Mouse (Mus musculus) midbrain, embryonic 11.5 days (tissue): ENCODE measurements at regions not wholly inside any gene's neighbourhood (a gene's known extent, or its start where the extent isn't known, plus 50 kb on each side); places are given as distances from the start of the nearest gene placed in this dataset.

ENCODE experiments used
- ATAC-seq: fragments of 200-750 bp; cut with Nextera tagmentation; 2 replicates; pipeline ENCODE4 v1.8.0; 2017; ENCODE audit warnings: moderate TSS enrichment, moderate library complexity; ENCODE audit not compliant: low FRiP score
- DNase-seq: peaks from one replicate; pipeline ENCODE4 v3.0.0; 2015; ENCODE audit warnings: low spot score; ENCODE audit errors: missing footprints
- H3K27ac ChIP-seq: fragments of 300-500 bp; sonication (generic); 2 replicates; pipeline ENCODE4 v1.5.1; 2014; ENCODE audit warnings: low read depth, low read length
- H3K27me3 ChIP-seq: fragments of 300-500 bp; sonication (generic); 2 replicates; pipeline ENCODE4 v1.6.1; 2014; ENCODE audit warnings: mild to moderate bottlenecking, low read length, moderate library complexity, mixed read lengths; ENCODE audit not compliant: control insufficient read depth, insufficient read depth
- H3K36me3 ChIP-seq: fragments of 300-500 bp; sonication (generic); 2 replicates; pipeline ENCODE4 v1.6.1; 2014; ENCODE audit warnings: mild to moderate bottlenecking, low read length, moderate library complexity, mixed read lengths; ENCODE audit not compliant: control insufficient read depth, insufficient read depth
- H3K4me1 ChIP-seq: fragments of 300-500 bp; sonication (generic); 2 replicates; pipeline ENCODE4 v1.6.1; 2014; ENCODE audit warnings: low read length; ENCODE audit not compliant: control insufficient read depth, insufficient read depth
- H3K4me2 ChIP-seq: fragments of 300-500 bp; sonication (generic); 2 replicates; pipeline ENCODE4 v1.6.1; 2014; ENCODE audit warnings: mild to moderate bottlenecking, moderate library complexity
- H3K4me3 ChIP-seq: fragments of 300-500 bp; sonication (generic); 2 replicates; pipeline ENCODE4 v1.5.1; 2014; ENCODE audit warnings: low read depth, low read length
- H3K9ac ChIP-seq: fragments of 300-500 bp; sonication (generic); 2 replicates; pipeline ENCODE4 v1.6.1; 2014; ENCODE audit warnings: low read length
- H3K9me3 ChIP-seq: fragments of 300-500 bp; sonication (generic); 2 replicates; pipeline ENCODE4 v1.6.1; 2016; ENCODE audit warnings: low read length; ENCODE audit not compliant: control insufficient read depth
- WGBS: fragments of 180-500 bp; shearing (Covaris S2); extraction: QIAGEN DNeasy Blood & Tissue Kit; methylation state at CpG from one replicate; pipeline ENCODE4 v1.1.7; 2014; 5-methylcytosine and 5-hydroxymethylcytosine counted together

GRCm38 (mm10) chr11:57949067-57949466 lies 59.8 kb upstream of the Larp1 start:
- H3K4me2 ChIP-seq, result no peak overlapping the region
- no peaks in the 10 kb centered on the region for H3K4me1 ChIP-seq
- no peak overlapping the region for H3K27ac ChIP-seq
- DNase-seq, result no peak
- no peaks in the 10 kb centered on the region for H3K27me3 ChIP-seq
- 62% methylated on average over 9 of the region's 9 CpGs for WGBS
- H3K9ac ChIP-seq, result no peak overlapping the region
- ATAC-seq, result no peak
- no peak overlapping the region for H3K4me3 ChIP-seq
- no peaks in the 10 kb centered on the region for H3K9me3 ChIP-seq
- no peaks in the 10 kb centered on the region for H3K36me3 ChIP-seq

GRCm38 (mm10) chr11:57947347-57947746 lies 61.5 kb upstream of the Larp1 start:
- H3K9me3 ChIP-seq, result no peaks in the 10 kb centered on the region
- 88% methylated on average over 4 of the region's 4 CpGs for WGBS
- H3K4me1 ChIP-seq, result no peaks in the 10 kb centered on the region
- no peak overlapping the region for H3K4me3 ChIP-seq
- no peaks in the 10 kb centered on the region for H3K36me3 ChIP-seq
- H3K27ac ChIP-seq, result no peak overlapping the region
- H3K9ac ChIP-seq, result no peak overlapping the region
- ATAC-seq (no peak), DNase-seq (no peak)
- H3K4me2 ChIP-seq, result no peak overlapping the region
- H3K27me3 ChIP-seq, result no peaks in the 10 kb centered on the region

- no peak overlapping the region for H3K27ac ChIP-seq
Measured at GRCm38 (mm10) chr11:57934391-57934850, 74.4 kb upstream of the Larp1 start.

GRCm38 (mm10) chr11:57933065-57933464 lies 75.8 kb upstream of the Larp1 start:
- WGBS, result 5% methylated on average over 5 of the region's 5 CpGs

More at GRCm38 (mm10) chr11:57934391-57934850, 74.4 kb upstream of the Larp1 start:
- 11% methylated on average over 13 of the region's 13 CpGs for WGBS
- ATAC-seq (0 out of 2 replicates have a peak, but pooled peaks have one; percentile 50), DNase-seq (peak; percentile 100)
- Histone ChIP-seq H3K4me3 (0 out of 2 replicates have a peak overlapping the region, but pooled peaks have one; percentile 2), H3K9me3 (no peaks in the 10 kb centered on the region), H3K4me1 (peaks cover 7% of the 10 kb centered on the region; the same call in 1 of the 2 replicates), H3K9ac (peak overlapping the region; percentile 32; the same call in 1 of the 2 replicates), H3K27me3 (no peaks in the 10 kb centered on the region; the same call in 1 of the 2 replicates), H3K4me2 (peak overlapping the region; percentile 32), H3K36me3 (no peaks in the 10 kb centered on the region)

GRCm38 (mm10) chr11:57929506-57929905 lies 79.4 kb upstream of the Larp1 start:
- peak overlapping the region; percentile 40 for H3K9ac ChIP-seq
- H3K27ac ChIP-seq, result no peak overlapping the region
- H3K4me3 ChIP-seq, result no peak overlapping the region
- DNase-seq, result peak; percentile 90
- peaks cover 7% of the 10 kb centered on the region; the same call in 1 of the 2 replicates for H3K4me1 ChIP-seq
- peak overlapping the region; percentile 30 for H3K4me2 ChIP-seq
- H3K27me3 ChIP-seq, result no peaks in the 10 kb centered on the region; the same call in 1 of the 2 replicates
- no peaks in the 10 kb centered on the region for H3K36me3 ChIP-seq
- no peaks in the 10 kb centered on the region for H3K9me3 ChIP-seq
- ATAC-seq, result no peak
- 12% methylated on average over 18 of the region's 18 CpGs for WGBS

More at GRCm38 (mm10) chr11:57933065-57933464, 75.8 kb upstream of the Larp1 start:
- ATAC-seq (no peak), DNase-seq (no peak)
- Histone ChIP-seq H3K9me3 (no peaks in the 10 kb centered on the region), H3K4me2 (no peak overlapping the region), H3K9ac (no peak overlapping the region; the same call in 1 of the 2 replicates), H3K27ac (no peak overlapping the region), H3K4me3 (no peak overlapping the region), H3K36me3 (no peaks in the 10 kb centered on the region), H3K4me1 (peaks cover 7% of the 10 kb centered on the region; the same call in 1 of the 2 replicates), H3K27me3 (no peaks in the 10 kb centered on the region; the same call in 1 of the 2 replicates)

- Histone ChIP-seq H3K4me2 (no peak overlapping the region), H3K27ac (no peak overlapping the region), H3K4me3 (no peak overlapping the region), H3K9ac (no peak overlapping the region), H3K9me3 (no peaks in the 10 kb centered on the region), H3K36me3 (no peaks in the 10 kb centered on the region), H3K27me3 (no peaks in the 10 kb centered on the region), H3K4me1 (no peaks in the 10 kb centered on the region)
- DNase-seq, result no peak
- 86% methylated on average over 2 of the region's 2 CpGs for WGBS
- ATAC-seq, result no peak
Measured at GRCm38 (mm10) chr11:57920263-57920662, 87.6 kb upstream of the Hand1 start.

GRCm38 (mm10) chr11:57918447-57919059 lies 85.9 kb upstream of the Hand1 start:
- Histone ChIP-seq H3K4me2 (no peak overlapping the region), H3K27me3 (no peaks in the 10 kb centered on the region), H3K4me1 (no peaks in the 10 kb centered on the region), H3K27ac (no peak overlapping the region), H3K9me3 (no peaks in the 10 kb centered on the region), H3K36me3 (no peaks in the 10 kb centered on the region), H3K9ac (no peak overlapping the region), H3K4me3 (no peak overlapping the region)
- no peak for DNase-seq
- WGBS, result 85% methylated on average over 18 of the region's 18 CpGs
- no peak for ATAC-seq

- no peak overlapping the region for H3K27ac ChIP-seq
- H3K36me3 ChIP-seq, result no peaks in the 10 kb centered on the region
- H3K9ac ChIP-seq, result no peak overlapping the region
- DNase-seq (no peak), ATAC-seq (no peak)
- 79% methylated on average over 5 of the region's 5 CpGs for WGBS
- no peaks in the 10 kb centered on the region for H3K27me3 ChIP-seq
- no peaks in the 10 kb centered on the region for H3K4me1 ChIP-seq
- H3K4me3 ChIP-seq, result no peak overlapping the region
- no peaks in the 10 kb centered on the region for H3K9me3 ChIP-seq
- no peak overlapping the region for H3K4me2 ChIP-seq
Measured at GRCm38 (mm10) chr11:57917974-57918373, 85.4 kb upstream of the Hand1 start.

- Histone ChIP-seq H3K4me3 (no peak overlapping the region), H3K9ac (no peak overlapping the region), H3K4me2 (no peak overlapping the region), H3K9me3 (no peaks in the 10 kb centered on the region), H3K27me3 (no peaks in the 10 kb centered on the region), H3K36me3 (no peaks in the 10 kb centered on the region), H3K27ac (no peak overlapping the region), H3K4me1 (no peaks in the 10 kb centered on the region)
- DNase-seq (no peak), ATAC-seq (no peak)
- WGBS, result 60% methylated on average over 6 of the region's 6 CpGs
Measured at GRCm38 (mm10) chr11:57916016-57916415, 83.4 kb upstream of the Hand1 start.
